Mouse (Mus musculus) lung, postnatal 36 days (tissue): Measurements from ENCODE around the gene Dcaf4.

Experiments used
- DNase-seq: peaks from one replicate; pipeline ENCODE4 v3.0.0; 2022; ENCODE audit warnings: mixed read lengths

The Dcaf4 gene

DNA sequence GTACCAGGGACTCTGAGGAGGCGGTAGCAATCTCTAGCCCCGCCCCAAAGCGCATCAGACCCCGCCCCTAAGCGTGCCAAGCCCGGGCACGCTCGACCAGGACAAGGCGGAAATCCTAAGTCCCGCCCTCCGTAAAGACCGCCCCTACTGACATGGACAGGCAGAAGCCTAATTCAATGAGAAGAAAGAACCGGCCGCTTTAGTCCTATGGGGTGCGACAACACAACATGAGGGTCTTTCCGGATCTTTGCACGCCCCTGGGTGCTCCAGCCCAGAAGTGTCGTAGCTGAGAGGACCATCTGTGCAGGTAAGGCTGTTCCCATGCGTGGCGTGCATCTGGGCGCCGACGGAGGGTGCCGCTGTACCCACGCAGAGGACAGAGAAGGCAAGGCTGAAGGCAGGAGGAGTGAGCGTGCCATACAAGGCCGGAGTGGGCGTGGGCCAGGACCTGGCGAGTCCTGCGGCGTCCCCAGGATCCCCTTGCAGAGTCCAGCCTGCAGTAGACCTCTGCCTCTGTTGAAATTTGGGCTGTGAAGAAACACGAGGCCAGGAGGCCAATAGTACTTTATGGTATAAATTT is at the start of gene Dcaf4:
Gene Dcaf4, plus strand, starts transcription at position 156 of the 580 bp plus-strand sequence.
- peak; percentile 100 for DNase-seq

DNA sequence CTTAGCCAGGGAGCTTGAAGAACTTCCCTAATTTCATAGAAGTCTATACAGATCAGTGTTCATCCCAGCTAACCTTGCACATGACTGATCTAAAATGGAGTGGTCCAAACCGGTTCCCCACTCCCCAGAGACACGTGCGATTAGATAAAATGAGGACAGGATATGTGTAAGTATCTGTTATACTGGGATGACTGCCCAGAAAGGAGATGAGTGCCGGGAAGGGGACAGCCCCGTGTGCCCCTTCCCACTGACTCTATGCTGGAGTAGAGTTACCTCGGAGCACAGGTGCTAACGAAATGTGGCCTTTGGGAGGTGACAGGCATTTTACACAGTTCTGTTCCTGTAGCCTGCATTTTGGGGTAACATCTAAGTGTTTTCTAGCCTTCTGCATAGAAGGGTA is 48.5 kb upstream of the Dcaf4 start:
- no peak for DNase-seq

DNA sequence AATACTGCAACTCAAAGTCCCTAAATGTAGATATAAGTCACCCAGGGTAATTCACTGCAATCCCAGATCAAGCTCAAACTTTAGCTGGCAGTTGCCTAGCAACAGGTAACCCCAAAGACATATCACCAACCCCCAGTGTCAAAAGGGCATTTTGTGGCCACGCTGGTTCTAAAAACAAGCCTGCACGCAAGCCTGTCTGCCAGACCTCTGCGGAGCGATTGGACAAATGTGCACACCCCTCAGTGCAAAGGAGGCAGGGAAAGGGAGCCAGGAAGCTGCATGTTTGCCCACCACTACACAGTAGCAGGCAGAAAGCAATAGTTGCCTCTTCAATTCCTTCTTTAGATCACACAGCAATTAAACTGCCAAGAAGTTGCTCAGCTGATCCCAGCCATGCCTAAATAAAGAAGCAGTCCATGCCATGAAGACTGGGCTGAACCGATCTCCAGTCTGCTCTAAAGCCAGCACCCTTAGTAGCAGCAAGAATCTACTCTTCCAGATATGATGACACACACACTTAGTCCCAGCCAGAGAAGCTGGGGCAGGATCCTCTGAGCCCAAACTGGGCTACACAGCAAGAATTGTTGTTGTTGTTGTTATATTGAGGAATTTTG is 46.2 kb upstream of the Dcaf4 start:
- DNase-seq = no peak

DNA sequence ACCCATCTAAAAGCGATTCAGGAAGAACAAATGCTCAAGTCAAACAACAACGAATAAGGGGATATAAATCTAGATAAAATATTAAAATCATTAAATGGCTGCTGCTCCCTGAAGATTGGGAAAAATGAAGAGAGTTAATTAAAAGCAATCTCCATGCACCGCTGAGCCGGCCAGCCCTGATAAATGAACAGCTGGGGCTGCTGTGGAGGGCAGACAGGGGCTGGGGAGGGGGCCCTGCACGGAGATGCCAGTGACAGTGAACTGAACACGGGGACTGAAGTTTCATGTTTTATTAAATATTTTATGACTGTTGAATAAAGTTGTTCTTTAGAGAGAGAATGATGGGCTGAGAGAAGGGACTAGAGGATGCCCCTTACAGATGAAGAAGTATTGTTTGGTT is 44.8 kb upstream of the Dcaf4 start:
- DNase-seq = no peak

DNA sequence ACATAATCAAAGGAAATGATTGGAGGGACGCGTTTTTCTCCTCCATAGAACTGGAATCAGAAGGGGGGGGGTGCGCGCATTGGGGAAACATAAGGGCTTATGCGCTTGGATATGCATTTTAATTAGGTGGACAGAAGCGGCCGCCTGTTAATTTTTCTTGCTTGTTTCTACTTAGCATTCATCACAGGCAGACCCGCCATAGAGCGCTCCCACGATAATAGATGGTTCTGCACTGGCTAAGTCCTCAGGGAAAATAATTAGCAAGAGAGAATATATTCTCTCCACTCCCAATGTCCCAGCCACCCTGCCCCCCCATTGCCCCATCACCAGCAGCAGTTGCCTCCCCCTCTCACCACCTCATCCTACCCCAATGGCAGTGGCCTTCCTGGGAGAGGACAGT is 44.0 kb upstream of the Dcaf4 start:
- DNase-seq = no peak

GRCm38 (mm10) chr12:83479140-83479539 is 41.1 kb upstream of the Dcaf4 start:
- no peak for DNase-seq

DNA sequence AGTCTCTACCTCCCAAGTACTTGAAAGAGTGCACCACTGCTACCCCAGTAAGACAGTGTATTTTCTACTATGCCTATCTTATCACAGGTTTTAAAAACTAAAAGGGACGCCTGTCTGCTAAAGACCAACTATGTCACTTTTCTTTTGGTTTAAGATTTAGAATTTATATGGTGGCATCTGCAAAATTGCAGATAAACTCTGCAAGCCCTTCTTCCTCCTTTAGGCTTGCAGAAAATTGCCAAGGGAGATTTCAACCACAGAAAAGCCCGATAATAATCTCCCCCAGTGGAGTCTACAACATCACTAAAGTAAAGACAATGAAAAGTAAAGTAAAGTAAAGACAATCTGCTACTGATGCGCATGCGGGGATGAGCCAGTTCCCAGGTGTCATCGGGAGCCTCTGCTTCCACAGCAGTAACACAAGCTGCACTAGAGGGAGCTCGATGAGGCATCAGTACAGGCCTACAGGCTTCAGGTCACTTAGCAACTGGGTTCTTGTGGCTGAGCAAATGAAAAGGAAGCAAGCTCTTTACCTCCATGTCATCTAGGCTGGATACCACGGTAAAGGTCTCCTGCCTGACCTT is 40.4 kb upstream of the Dcaf4 start:
- no peak for DNase-seq

- no peak for DNase-seq
These were observed 38.8 kb upstream of the Dcaf4 start for GRCm38 (mm10) chr12:83481439-83481838.

DNA sequence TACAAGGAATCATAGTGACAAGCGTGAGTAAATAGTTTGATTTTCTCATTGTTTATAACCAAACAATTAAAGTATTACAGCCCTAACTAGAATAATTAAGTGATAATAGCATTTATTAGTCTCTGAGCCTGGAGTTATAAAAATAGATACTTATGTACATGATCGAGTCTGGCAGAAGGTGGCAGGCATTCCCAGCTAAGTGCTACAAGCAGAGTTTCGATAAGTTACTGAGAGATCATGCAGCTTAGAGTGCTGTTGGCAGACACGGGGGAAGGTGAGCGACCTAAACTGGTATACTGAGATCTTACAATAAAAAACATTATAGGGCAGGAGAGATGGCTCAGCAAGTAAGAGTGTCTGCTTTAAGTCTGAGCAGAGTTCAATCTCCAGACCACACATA is 36.6 kb upstream of the Dcaf4 start:
- DNase-seq = no peak

DNA sequence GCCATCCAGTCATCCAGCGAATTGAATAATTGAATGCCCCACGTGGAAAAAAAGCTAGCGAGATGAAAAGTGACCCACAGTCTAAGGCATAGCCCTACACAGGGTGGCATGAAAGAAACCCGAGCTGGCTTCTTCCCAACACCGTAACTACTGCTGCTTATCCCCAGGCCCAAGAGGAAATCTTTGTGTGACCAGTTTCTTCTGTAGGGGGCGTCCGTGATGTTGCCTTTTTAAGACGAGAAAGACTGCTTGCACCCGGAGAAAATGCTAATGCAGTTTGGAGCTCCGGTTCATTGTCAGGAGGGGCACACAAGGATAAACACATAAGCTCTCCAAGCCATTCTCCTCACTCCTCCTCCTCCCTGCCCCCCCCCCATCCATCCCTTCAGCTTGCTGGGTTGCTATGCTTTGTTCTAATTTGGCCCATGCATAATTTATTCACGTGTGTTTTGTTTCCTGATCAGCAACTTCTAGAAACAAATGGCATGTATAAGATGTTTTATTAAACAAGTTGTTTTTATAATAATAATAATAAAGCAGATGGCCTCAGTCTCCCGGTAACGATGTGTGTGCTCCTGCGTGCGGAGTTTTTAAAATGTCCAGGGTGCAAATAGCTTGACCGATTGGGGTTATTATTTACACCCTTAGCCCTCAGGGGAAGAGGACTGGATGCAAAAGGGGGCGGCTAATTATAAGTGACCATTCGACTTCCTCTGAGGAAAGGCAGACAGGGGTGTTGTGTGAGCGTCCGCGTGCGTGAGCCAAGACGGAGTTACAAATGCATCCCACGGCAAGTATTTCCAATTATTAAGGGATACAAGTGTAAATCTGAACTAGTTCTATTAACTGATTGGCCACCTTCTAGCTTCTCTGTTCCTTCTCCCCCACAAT is 35.2 kb upstream of the Dcaf4 start:
- peak; percentile 15 for DNase-seq

DNA sequence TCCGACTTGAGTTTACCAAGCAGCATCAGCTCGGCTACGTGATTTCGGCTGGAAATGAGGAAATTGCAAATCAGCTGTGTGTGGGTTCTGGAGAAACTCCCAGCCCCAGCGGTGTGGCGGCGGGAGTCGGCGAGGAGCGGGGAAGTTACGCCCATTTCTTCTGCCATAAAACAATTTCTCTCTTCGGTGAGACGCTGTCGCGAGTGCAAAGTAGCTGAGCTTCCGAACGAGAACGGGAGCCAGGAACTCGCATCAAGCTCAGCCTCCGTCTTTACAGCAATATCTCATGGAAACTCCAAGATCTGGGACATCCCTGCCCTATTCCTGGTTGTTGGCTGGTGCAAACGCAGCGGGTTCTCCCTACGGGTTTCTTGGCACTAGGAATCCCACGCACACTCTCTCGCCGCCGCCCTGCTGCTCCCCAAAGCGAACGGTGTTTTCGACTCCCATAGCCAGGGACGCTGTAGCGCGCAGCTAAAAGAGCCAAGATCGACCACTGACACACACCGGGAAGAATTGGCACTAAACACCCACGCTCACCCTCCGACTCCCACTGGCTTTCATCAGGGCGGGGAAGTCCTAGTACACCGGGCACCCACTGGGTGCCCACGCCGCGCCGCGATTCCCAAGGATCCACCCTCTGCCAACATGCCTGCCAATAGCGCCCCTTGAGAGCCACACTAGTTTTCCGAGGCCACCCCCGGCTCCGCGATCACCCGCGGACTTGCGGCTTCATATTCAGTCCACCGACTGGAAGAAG is 34.2 kb upstream of the Dcaf4 start:
- DNase-seq = peak; percentile 9

GRCm38 (mm10) chr12:83486671-83487461 is 33.4 kb upstream of the Dcaf4 start:
- peak; percentile 23 for DNase-seq

GRCm38 (mm10) chr12:83487476-83487991 is 32.7 kb upstream of the Dcaf4 start, which contains the start of gene Dpf3:
Dpf3 (minus strand) TSS chr12:83487716.
- peak; percentile 99 for DNase-seq

- peak; percentile 11 for DNase-seq
These were observed 31.9 kb upstream of the Dcaf4 start for GRCm38 (mm10) chr12:83488211-83488941.

DNA sequence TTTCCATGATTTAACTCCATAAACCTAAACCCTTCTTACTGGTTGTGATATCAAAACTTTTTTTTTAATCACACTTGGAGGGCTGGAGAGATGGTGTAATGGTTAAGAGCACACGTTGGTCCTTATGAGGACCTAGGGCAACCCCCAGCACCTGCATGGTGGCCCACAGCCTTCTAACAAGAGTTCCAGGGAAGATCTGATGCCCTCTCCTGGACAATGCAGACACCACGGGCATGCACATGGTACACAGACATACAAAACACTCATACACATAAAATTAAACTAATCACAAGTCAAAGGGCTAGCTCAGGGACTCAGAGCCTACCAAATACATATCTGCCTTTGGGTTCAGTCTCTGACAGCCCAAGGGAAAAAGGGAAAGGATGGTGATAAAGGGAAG is 30.5 kb upstream of the Dcaf4 start:
- DNase-seq = no peak

GRCm38 (mm10) chr12:83491609-83492008 is 28.7 kb upstream of the Dcaf4 start:
- peak; percentile 35 for DNase-seq

DNA sequence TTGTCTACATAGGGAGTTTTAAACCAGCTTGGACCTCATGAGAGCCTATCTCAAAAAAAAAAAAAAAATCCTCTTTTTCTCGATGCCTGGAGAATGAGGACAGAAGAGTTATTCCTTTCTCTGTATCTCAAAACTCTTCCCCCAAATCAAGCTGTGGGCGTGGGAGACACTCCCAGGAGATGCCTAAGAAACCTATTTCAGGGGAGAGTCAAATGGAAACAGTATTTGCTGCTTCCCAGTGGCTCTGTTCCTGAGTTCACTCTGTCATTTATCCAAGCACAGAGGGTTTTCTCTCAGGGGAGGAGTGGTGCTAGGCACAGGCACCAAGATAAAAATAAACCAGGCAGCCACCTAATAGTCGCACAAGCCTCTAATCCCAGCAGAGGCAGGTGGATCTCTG is 27.5 kb upstream of the Dcaf4 start:
- DNase-seq = no peak

DNA sequence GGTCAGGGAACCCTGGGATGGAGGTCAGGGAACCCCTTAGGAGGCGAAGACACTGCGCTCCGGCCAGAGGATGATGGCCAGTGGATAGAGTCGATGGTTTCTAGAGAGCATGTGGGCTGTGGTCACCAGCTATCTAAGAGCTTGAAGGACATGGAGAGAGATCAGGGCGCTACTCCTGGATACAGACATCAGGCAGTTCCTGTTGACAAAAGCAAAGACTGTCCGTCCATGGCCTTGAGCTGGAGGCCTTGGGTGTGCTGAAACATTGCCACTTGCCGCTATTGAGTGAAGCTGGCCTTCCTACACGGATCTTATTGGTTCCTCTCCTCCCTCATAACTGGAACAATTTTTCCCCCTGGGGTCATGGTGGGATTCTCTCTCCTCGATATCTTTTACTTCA is 26.1 kb upstream of the Dcaf4 start:
- DNase-seq = no peak

- DNase-seq = no peak
These were observed 24.9 kb upstream of the Dcaf4 start for GRCm38 (mm10) chr12:83495248-83495960.

GRCm38 (mm10) chr12:83495961-83496282 is 24.3 kb upstream of the Dcaf4 start:
- DNase-seq = no peak
